Mouse (Mus musculus) heart, postnatal 25 days (tissue): ENCODE results near the gene Rbfox3. TPM values are rescaled to one million over a fixed set of nuclear protein-coding genes. Genes with fewer than 3 reads are reported as not detected.

Experiments used
- DNase-seq: peaks from one replicate; pipeline ENCODE4 v3.0.0; 2022; ENCODE audit warnings: low spot score
- intact Hi-C: fragments of 180-260 bp; cut with DNase I; formaldehyde crosslinking; loops from one replicate; pipeline ENCODE4 v1.15.1; 2025
- total RNA-seq, 2 experiments: library from RNA; stranded (reverse); gene quantifications; 2 replicates each; pipeline ENCODE4 v1.2.3; 2021

The Rbfox3 gene
- total RNA-seq, 2 experiments from 2014 or later = 0.08 TPM

- intact Hi-C loops = no loop called here
- DNase-seq = no peak
These were observed 270.7 kb downstream of the Rbfox3 start for GRCm38 (mm10) chr11:118640706-118641105.

- no peak for DNase-seq
- intact Hi-C loops = no loop called here
These were observed 273.7 kb downstream of the Rbfox3 start for GRCm38 (mm10) chr11:118637718-118638117.

DNA sequence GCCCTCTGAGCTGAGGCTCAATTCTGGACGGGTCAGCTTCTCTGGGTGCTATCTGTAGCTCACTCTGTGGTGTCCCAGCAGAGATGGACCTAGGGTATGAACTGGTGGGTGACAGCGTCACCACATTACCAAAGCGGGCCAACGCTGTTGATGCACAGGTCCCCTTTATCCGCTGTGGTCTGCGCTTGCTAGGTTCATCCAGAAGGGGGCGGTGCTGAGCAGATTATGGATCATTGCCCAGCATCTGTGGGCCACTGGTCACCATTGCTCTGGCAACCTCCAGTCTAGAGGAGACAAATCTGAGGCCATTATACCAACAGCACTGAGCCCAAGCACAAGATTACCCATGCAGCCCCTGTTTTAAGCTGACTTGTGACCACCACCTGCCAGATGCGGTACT lies 276.8 kb downstream of the Rbfox3 start:
- intact Hi-C loops = no loop called here
- DNase-seq = no peak

DNA sequence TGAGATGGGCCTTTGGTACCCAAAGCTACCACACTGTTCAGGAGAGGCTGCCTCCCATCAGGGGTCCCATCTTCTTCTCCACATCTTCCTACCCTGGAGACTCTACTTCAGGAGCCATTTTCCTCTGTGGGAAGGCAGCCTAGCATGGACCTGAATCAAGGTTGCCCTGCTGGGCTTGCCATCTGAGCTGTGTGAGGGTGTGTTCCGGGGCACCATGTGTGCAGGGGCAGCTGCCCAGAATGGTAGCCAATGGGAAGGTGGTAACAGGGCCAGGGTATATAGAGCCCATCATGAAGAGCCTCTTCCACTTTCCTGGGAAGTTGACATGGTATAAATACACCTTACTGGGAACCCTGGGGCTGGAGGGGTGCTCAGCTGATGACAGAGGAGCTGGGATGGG lies 281.7 kb downstream of the Rbfox3 start:
- no peak for DNase-seq
- intact Hi-C loops = no loop called here

DNA sequence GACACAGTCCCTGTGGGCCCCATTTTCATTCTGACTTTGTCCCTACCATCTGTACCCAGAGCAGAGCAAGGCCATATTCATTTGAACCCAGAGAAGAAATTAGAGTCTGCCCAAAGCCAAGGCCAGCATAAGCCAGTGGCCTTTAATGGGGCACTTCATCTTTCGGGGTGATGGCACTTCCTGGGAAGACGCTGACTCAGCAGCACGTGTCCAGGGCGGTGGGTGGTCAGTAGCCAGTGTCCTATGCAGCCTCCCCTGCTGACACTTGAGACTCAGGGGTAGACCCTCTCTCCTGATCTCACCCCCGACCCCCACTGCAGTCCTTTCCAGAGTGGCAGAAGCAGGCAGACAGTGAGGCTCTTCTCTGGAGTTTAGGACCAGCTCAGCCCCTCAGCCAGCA lies 283.9 kb downstream of the Rbfox3 start:
- no peak for DNase-seq
- intact Hi-C loops = no loop called here

DNA sequence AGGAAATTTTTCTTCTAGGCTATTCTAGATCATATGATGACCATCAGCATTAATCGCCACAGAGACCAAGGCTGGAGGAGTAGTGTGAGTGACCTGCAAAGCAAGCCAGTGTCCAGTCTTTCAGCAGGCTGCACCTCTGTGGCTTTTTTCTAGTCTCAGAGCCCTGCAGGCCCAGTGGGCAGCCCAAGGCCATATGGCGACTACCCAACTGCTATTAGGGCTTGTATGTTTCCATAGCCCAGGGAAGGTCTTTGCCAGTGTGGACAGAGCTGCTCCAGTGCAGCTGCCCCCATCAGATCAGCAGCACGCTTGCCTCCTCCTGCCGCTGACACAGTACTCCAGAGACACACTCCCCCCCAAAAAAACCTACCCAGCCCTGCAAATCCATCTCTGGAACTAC lies 290.5 kb downstream of the Rbfox3 start:
- intact Hi-C loops = no loop called here
- no peak for DNase-seq

DNA sequence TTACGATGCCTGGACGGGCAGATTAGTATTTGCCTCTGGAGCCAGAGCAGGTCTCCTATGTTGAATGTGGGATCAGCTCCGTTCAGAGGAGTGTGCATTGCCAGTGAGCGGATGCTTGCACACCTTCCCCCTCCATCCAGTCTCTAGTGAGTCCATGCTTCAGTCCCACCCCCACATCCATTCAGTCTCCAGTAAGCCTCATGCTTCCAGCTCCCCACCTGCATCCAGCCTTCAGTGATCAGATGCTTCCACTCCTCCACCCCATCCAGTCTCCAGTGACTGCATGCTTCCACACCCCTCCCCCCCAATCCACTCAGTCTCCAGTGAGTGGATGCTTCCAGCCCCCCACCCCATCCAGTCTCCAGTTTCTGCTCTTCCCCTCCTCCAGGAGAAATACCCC lies 297.3 kb downstream of the Rbfox3 start:
- intact Hi-C loops = no loop called here
- no peak for DNase-seq

GRCm38 (mm10) chr11:118610128-118610527 lies 301.3 kb downstream of the Rbfox3 start:
- no peak for DNase-seq
- intact Hi-C loops = no loop called here

GRCm38 (mm10) chr11:118609236-118610000 lies 302.0 kb downstream of the Rbfox3 start:
- DNase-seq = no peak
- intact Hi-C loops = no loop called here

DNA sequence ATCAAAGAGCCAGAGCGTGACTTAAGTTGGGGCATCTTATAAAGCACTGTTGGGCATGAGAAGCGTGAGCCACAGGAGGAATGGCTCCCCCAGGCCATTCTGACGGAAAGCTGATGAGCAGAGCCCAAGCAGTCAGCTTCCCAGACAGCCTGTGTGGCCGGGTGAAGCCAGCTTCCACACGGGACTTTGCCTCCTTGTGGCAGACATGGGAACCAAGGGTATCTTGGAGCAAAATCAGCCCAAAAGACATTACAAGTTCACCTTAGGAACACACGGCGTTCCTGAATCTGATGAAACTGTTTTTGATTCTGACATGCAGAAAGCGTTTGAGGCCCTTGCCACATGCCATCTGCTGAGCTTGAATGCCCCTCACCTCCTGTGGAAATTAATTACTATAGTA lies 303.5 kb downstream of the Rbfox3 start:
- DNase-seq = no peak
- intact Hi-C loops = no loop called here

DNA sequence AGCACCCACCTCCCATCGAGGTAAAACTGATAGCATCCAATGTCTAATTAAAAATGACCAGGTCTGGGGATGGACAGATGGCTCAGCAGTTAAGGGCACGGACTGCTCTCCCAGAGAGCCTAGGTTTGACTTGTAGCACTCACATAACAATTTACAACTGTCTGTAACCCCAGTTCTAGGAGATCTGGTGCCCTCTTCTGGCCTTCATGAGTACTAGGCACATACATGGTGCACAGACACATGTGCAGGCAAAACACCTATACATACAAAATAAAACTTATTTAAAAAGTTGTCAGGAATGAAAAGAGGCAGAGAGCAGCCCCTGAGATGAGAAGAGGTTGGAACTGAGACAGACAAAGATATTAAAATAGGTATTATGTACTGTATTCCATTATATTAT lies 305.8 kb downstream of the Rbfox3 start:
- no peak for DNase-seq
- intact Hi-C loops = no loop called here

GRCm38 (mm10) chr11:118604206-118604605 lies 307.2 kb downstream of the Rbfox3 start:
- intact Hi-C loops = no loop called here

GRCm38 (mm10) chr11:118603126-118603525 lies 308.3 kb downstream of the Rbfox3 start:
- intact Hi-C loops = no loop called here
- DNase-seq = no peak

More at GRCm38 (mm10) chr11:118604206-118604605, 307.2 kb downstream of the Rbfox3 start:
- no peak for DNase-seq

GRCm38 (mm10) chr11:118601484-118601883 lies 309.9 kb downstream of the Rbfox3 start:
- intact Hi-C loops = no loop called here
- DNase-seq = no peak

DNA sequence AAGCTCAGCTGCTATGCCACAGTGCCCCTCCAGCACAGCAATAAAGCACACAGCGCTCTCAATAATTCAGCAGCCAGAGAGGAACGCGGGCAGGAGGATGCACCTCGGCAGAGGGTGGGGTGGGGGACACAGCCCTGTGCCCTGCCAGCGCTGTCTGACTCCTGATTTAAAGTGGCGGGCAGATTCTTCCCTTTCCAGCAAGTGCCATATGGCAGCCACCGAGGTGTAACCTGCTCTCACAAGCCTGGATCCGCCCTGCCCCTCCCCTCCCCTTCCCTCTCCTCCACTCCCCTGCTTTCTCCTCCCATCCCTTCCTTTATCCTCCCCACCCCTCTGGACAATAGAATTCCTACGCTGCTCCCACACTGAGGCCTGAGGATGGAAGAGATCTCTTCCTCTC lies 311.2 kb downstream of the Rbfox3 start:
- intact Hi-C loops = no loop called here
- DNase-seq = no peak

GRCm38 (mm10) chr11:118598726-118599125 lies 312.7 kb downstream of the Rbfox3 start:
- intact Hi-C loops = no loop called here
- DNase-seq = no peak

GRCm38 (mm10) chr11:118584826-118585225 lies 326.6 kb downstream of the Rbfox3 start:
- intact Hi-C loops = no loop called here
- DNase-seq = no peak

DNA sequence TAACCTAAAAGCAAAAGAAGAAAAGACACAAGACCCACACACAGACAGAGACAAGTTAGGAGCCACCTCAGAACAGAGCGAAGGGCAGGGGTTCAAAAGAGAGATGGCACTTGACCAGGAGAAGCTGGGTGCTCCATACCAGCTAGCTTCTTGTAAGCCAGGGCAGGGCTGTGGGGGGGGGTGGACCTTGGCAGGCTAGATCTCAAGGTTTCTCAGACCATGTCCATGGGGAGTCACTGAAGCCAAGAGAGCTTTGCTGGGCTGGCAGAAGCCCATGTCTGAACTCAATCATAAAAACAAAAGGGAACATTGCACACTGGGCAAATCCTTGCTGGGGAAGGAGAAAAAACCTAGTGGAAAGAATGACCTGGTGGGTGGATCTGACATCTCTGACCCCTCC lies 327.4 kb downstream of the Rbfox3 start:
- intact Hi-C loops = no loop called here
- no peak for DNase-seq

DNA sequence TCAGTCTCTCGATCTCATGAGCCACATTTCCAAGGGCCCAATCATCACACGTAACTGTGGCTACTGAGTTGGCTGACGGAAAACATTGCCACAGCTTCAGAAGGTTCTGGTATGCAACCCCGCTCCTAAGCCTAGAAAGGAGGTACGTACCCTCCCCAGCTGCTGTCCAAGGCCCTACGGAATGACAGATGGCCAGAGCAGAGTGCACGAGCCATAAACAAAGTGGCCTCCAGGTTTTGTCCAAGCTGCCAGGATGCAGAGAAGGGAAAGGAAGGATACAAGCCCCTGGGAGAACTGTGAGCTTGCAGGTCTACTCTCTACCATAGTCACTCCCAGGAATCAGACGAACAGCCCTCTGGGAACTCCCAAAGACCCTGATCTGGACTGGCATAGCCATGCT lies 327.8 kb downstream of the Rbfox3 start:
- no peak for DNase-seq
- intact Hi-C loops = no loop called here

- intact Hi-C loops = no loop called here
- no peak for DNase-seq
These were observed 330.4 kb downstream of the Rbfox3 start for GRCm38 (mm10) chr11:118581019-118581418.

GRCm38 (mm10) chr11:118579622-118580021 lies 331.8 kb downstream of the Rbfox3 start:
- DNase-seq = no peak
- intact Hi-C loops = no loop called here

DNA sequence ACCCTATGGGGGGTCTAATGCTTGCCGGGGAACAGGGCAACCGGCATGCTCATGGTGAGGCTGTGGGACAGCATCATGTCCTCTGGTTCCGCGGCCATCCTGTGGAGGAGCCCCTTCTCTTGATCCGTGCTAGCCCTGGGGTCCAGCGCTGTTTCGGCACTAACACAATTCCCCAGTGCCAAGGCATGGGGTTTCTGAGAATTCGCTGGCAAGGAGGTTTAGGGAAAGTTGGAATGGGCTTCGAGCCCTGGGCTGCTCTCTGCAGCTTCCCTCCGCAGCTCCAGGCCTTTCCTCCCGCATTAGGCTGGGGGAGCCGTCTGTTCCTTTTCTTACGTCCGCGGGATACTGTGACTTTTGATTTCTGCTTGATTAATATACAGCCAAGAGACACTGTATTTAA lies 334.1 kb downstream of the Rbfox3 start:
- intact Hi-C loops = no loop called here
- DNase-seq = no peak
